Mouse (Mus musculus) CH12.LX (cell line): ENCODE data around the gene Dusp3.

Experiments
- CHD2 ChIP-seq: IDR thresholded peaks from 2 replicates; pipeline ENCODE4 v1.6.1; 2011; ENCODE audit warnings: low read length, improper control_type of control experiment
- CTCF ChIP-seq, 2 experiments: IDR thresholded peaks in 1 of 2; conservative IDR thresholded peaks in 1 of 2; 2 replicates each; pipeline ENCODE4 v1.5.1; 2011 to 2012; ENCODE audit warnings: low read depth in 2 of 2, low read length in 2 of 2, improper control_type of control experiment in 1 of 2, inconsistent platforms in 1 of 2, mild to moderate bottlenecking in 1 of 2, moderate library complexity in 1 of 2
- E2F4 ChIP-seq: IDR thresholded peaks from 2 replicates; pipeline ENCODE4 v1.6.1; 2011; ENCODE audit warnings: low read depth, low read length, improper control_type of control experiment; ENCODE audit not compliant: insufficient replicate concordance
- ELF1 ChIP-seq: IDR thresholded peaks from 2 replicates; pipeline ENCODE4 v1.6.1; 2014; ENCODE audit warnings: low read depth, mild to moderate bottlenecking, inconsistent platforms, low read length, improper control_type of control experiment
- EP300 ChIP-seq: IDR thresholded peaks from 2 replicates; pipeline ENCODE4 v1.6.1; 2011; ENCODE audit warnings: low read length, improper control_type of control experiment
- ETS1 ChIP-seq: conservative IDR thresholded peaks from 2 replicates; pipeline ENCODE4 v1.6.1; 2012; ENCODE audit warnings: low read depth, mild to moderate bottlenecking, inconsistent platforms, low read length, improper control_type of control experiment, moderate library complexity
- POLR2A ChIP-seq: IDR thresholded peaks from 2 replicates; pipeline ENCODE4 v1.6.1; 2011; ENCODE audit warnings: low read depth, mild to moderate bottlenecking, improper control_type of control experiment, low read length
- POLR2AphosphoS2 ChIP-seq: IDR thresholded peaks from 2 replicates; pipeline ENCODE4 v1.6.1; 2011; ENCODE audit warnings: low read depth, low read length, improper control_type of control experiment
- TCF12 ChIP-seq: IDR thresholded peaks from 2 replicates; pipeline ENCODE4 v1.6.1; 2014; ENCODE audit warnings: low read depth, mild to moderate bottlenecking, inconsistent platforms, low read length, improper control_type of control experiment
- UBTF ChIP-seq: IDR thresholded peaks from 2 replicates; pipeline ENCODE4 v1.6.1; 2012; ENCODE audit warnings: low read depth, mild to moderate bottlenecking, inconsistent platforms, low read length, improper control_type of control experiment, moderate library complexity
- ZC3H11A ChIP-seq: IDR thresholded peaks from 2 replicates; pipeline ENCODE4 v1.6.1; 2012; ENCODE audit warnings: low read depth, mild to moderate bottlenecking, inconsistent platforms, low read length, improper control_type of control experiment
- ZNF384 ChIP-seq: IDR thresholded peaks from 2 replicates; pipeline ENCODE4 v1.6.1; 2012; ENCODE audit warnings: low read depth, low read length, improper control_type of control experiment, inconsistent platforms

- TF ChIP-seq EP300: no peak
- TF ChIP-seq POLR2A: no peak
- TF ChIP-seq TCF12: no peak
- TF ChIP-seq ELF1: no peak
- TF ChIP-seq CTCF (conservative IDR thresholded peaks at IDR 0.05 in 1 of 2, IDR thresholded peaks at IDR 0.05 in 1 of 2; ENCODE audit: low read depth in 2 of 2, low read length in 2 of 2): no peak
- no peak for TF ChIP-seq UBTF
- TF ChIP-seq ZNF384: no peak
- no peak for TF ChIP-seq E2F4
- TF ChIP-seq CHD2: no peak
- no peak for TF ChIP-seq ETS1
- no peak for TF ChIP-seq ZC3H11A
- no peak for TF ChIP-seq POLR2AphosphoS2
These were observed 36.8 kb downstream of the Dusp3 start for GRCm38 (mm10) chr11:101950021-101950420.
